Mouse (Mus musculus): Measurements from ENCODE around the gene Cd79a.

DNA sequence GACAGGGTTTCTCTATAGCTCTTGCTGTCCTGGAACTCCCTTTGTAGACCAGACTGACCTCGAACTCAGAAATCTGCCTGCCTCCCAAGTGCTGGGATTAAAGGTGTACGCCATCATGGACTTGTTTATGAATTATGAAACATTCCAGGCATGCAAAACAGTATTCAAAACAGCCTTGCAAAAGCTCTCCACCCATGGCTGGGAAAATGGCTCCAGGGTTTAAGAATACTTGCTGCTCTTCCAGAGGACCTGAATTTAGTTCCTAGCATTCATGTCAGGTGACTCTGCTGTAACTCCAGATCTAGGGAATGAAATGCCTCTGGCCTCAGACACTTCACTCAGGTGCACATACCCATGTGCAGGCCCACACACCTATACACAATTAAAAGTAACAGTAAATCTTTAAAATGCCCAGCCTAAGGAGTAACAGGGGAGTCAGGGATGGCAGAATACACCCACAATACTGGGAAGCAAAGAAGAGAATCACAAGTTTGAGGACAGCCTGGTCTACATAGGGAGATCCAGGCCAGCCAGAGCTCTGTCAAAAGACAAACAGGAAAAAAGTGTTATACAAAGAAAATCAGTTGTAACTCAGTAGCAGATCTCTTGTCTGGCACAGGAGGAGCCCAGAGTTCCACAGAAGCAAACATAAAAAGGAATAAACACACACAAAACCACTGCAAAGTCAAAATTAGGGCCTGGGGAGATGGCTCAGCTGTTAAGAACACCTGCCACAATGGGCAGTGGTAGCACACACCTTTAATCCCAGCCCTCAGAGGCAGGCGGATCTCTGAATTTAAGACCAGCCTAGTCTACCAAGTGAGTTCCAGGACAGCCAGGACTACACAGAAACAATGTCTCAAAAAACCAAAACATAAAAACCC is 5.7 kb upstream of the Cd79a start:
- TF ChIP-seq POLR2A (IDR thresholded peaks at IDR 0.05; ENCODE audit: control insufficient read depth in 1 of 2, insufficient read depth in 1 of 2, low read depth in 1 of 2, low read length in 2 of 2, poor library complexity in 1 of 2) (peak in 1 of 2 experiments; percentile 30; a peak in 2 of 4 replicates), CTCF (IDR thresholded peaks at IDR 0.05 in 2 of 3, conservative IDR thresholded peaks at IDR 0.05 in 1 of 3; ENCODE audit: control insufficient read depth in 1 of 3, insufficient read depth in 1 of 3, low read depth in 2 of 3, low read length in 3 of 3, poor library complexity in 1 of 3, severe bottlenecking in 1 of 3) (no peak), EP300 (IDR thresholded peaks at IDR 0.05; ENCODE audit: low read depth in 1 of 2, low read length in 2 of 2) (no peak), TCF12 (IDR thresholded peaks at IDR 0.05; ENCODE audit: low read depth, low read length) (no peak), MAZ (IDR thresholded peaks at IDR 0.05; ENCODE audit: low read depth, low read length) (no peak), NRF1 (IDR thresholded peaks at IDR 0.05; ENCODE audit: insufficient read depth, low read depth, low read length, poor library complexity, severe bottlenecking) (no peak)

Data from MEL (cell line).